In genomic region chr4:123669696-123670095, GRCm38 (mm10) we compare ENCODE assay signal across 21 mouse cellular contexts. TPM values are rescaled to one million over a fixed set of nuclear protein-coding genes. Genes with fewer than 3 reads are reported as not detected.
DNase-seq lines count a peak whose midpoint lies in the region; ATAC-seq and TF ChIP-seq lines count a peak whose summit lies in the region.
"Had no signal": no experiment of that assay in that cellular context is flagged by ENCODE, and none has a peak within 500 bp of the region (broad histone marks: within the 10 kb centered on the region; RNA-seq: fewer than 3 reads in every experiment).

No protein-coding gene starts in this region.

- TF ChIP-seq CTCF in hindbrain, postnatal 0 days (IDR thresholded peaks at IDR 0.05; ENCODE audit: low read depth): no peak
- TF ChIP-seq CTCF in ES-Bruce4 (IDR thresholded peaks at IDR 0.05; ENCODE audit: low read depth, low read length): no peak
- no peak for TF ChIP-seq CTCF in lung, adult 2 months (IDR thresholded peaks at IDR 0.05; ENCODE audit: insufficient read depth, low read length)

- H3K4me3 ChIP-seq in hindbrain, postnatal 0 days (ENCODE audit: low read length): no peak overlapping the region
- no peak overlapping the region for H3K4me3 ChIP-seq in hindbrain, embryonic 12.5 days
- no peak overlapping the region for H3K4me3 ChIP-seq in midbrain, embryonic 10.5 days
- no peak overlapping the region for H3K4me3 ChIP-seq in midbrain, embryonic 14.5 days (replicated peaks; ENCODE audit: low read depth, low read length)
- H3K4me3 ChIP-seq in ES-Bruce4 (ENCODE audit: low read depth, low read length) (no peak overlapping the region), ES-E14 (ENCODE audit: insufficient read depth in 1 of 2, low read depth in 1 of 2, low read length in 2 of 2, poor library complexity in 1 of 2, severe bottlenecking in 1 of 2) (no peak overlapping the region)
- H3K4me3 ChIP-seq in lung, adult 2 months (replicated peaks; ENCODE audit: extremely low read depth, low read depth, low read length): no peak overlapping the region
- H3K4me3 ChIP-seq: forebrain, embryonic 15.5 days; heart, adult 2 months; limb, embryonic 13.5 days; liver, embryonic 13.5 days; lung, embryonic 15.5 days; stomach, embryonic 15.5 days had no signal

- in situ Hi-C loops in ES-E14 (cut with MboI; ENCODE audit: low sequenced_read_pairs in 2 of 2, unreplicated experiment in 2 of 2): no loop called here

- DNase-seq in hindbrain, postnatal 0 days (ENCODE audit: low spot score): no peak
- no peak for DNase-seq in midbrain, embryonic 10.5 days (ENCODE audit: low spot score)
- DNase-seq in midbrain, embryonic 14.5 days: no peak
- DNase-seq in ES-E14 (ENCODE audit: low read depth, low spot score): no peak
- no peak for DNase-seq in lung, adult 2 months
- DNase-seq: adrenal gland, adult 2 months; cerebellum, adult 9-10 months; gastrocnemius, postnatal 36 days; heart, adult 2 months; kidney, adult 11 months; liver, embryonic 13.5 days; lung, postnatal 4 days; thymus, postnatal 25 days had no signal

- no peaks in the 10 kb centered on the region for H3K36me3 ChIP-seq in hindbrain, postnatal 0 days (ENCODE audit: insufficient read depth, low read length)
- H3K36me3 ChIP-seq in hindbrain, embryonic 12.5 days: 0 out of 2 replicates have a peak, but pooled peaks cover 14% of the 10 kb centered on the region
- H3K36me3 ChIP-seq in midbrain, embryonic 10.5 days: peaks cover 20% of the 10 kb centered on the region
- peaks cover 24% of the 10 kb centered on the region for H3K36me3 ChIP-seq in midbrain, embryonic 14.5 days (ENCODE audit: control insufficient read depth, insufficient read depth, low read length)
- no peaks in the 10 kb centered on the region for H3K36me3 ChIP-seq in ES-Bruce4 (ENCODE audit: control insufficient read depth, insufficient read depth, low read length, poor library complexity, severe bottlenecking)
- H3K36me3 ChIP-seq in ES-E14 (ENCODE audit: control insufficient read depth, insufficient read depth, low read length, poor library complexity, severe bottlenecking): no peaks in the 10 kb centered on the region
- H3K36me3 ChIP-seq: limb, embryonic 13.5 days; liver, embryonic 13.5 days; lung, embryonic 15.5 days; stomach, embryonic 15.5 days had no signal

- TF ChIP-seq EP300 in ES-Bruce4 (IDR thresholded peaks at IDR 0.05; ENCODE audit: insufficient read depth, low read depth, low read length): no peak

- ATAC-seq in hindbrain, postnatal 0 days: no peak
- no peak for ATAC-seq in hindbrain, embryonic 12.5 days (ENCODE audit: low FRiP score)
- no peak for ATAC-seq in midbrain, embryonic 14.5 days (ENCODE audit: low FRiP score, low TSS enrichment)
- no peak for ATAC-seq in erythroblast, adult 5-6 weeks (replicated peaks; ENCODE audit: low FRiP score, poor library complexity, severe bottlenecking)
- ATAC-seq: forebrain, embryonic 15.5 days had no signal

- peaks cover 18% of the 10 kb centered on the region; the same call in 1 of the 2 replicates for H3K4me1 ChIP-seq in hindbrain, postnatal 0 days (ENCODE audit: insufficient read depth, low read length)
- H3K4me1 ChIP-seq in hindbrain, embryonic 12.5 days: peaks cover 36% of the 10 kb centered on the region
- H3K4me1 ChIP-seq in midbrain, embryonic 10.5 days: peaks cover 59% of the 10 kb centered on the region
- H3K4me1 ChIP-seq in midbrain, embryonic 14.5 days (ENCODE audit: control insufficient read depth, insufficient read depth, low read length): peaks cover 33% of the 10 kb centered on the region
- peaks cover 2% of the 10 kb centered on the region for H3K4me1 ChIP-seq in ES-Bruce4 (ENCODE audit: control insufficient read depth, insufficient read depth, low read length)
- H3K4me1 ChIP-seq in ES-E14 (ENCODE audit: control insufficient read depth in 2 of 2, insufficient read depth in 2 of 2, low read length in 2 of 2, poor library complexity in 1 of 2): peaks cover 13 to 26% of the 10 kb centered on the region in 2 experiments
- peaks cover 4% of the 10 kb centered on the region; the same call in 1 of the 2 replicates for H3K4me1 ChIP-seq in lung, adult 2 months (ENCODE audit: control insufficient read depth, insufficient read depth, low read length)

- no peaks in the 10 kb centered on the region for H3K27me3 ChIP-seq in hindbrain, postnatal 0 days (ENCODE audit: insufficient read depth, low read length)
- no peaks in the 10 kb centered on the region for H3K27me3 ChIP-seq in hindbrain, embryonic 12.5 days
- H3K27me3 ChIP-seq in midbrain, embryonic 10.5 days (ENCODE audit: low read depth, poor library complexity, severe bottlenecking): no peaks in the 10 kb centered on the region
- H3K27me3 ChIP-seq in midbrain, embryonic 14.5 days (ENCODE audit: control insufficient read depth, insufficient read depth, low read length): no peaks in the 10 kb centered on the region
- H3K27me3 ChIP-seq in ES-Bruce4 (ENCODE audit: control insufficient read depth, insufficient read depth, low read length, poor library complexity, severe bottlenecking): no peaks in the 10 kb centered on the region
- H3K27me3 ChIP-seq: forebrain, embryonic 15.5 days; limb, embryonic 13.5 days; liver, embryonic 13.5 days; lung, embryonic 15.5 days; stomach, embryonic 15.5 days had no signal

- peak overlapping the region; percentile 9; the same call in 1 of the 2 replicates for H3K27ac ChIP-seq in hindbrain, postnatal 0 days
- no peak overlapping the region for H3K27ac ChIP-seq in hindbrain, embryonic 12.5 days
- H3K27ac ChIP-seq in midbrain, embryonic 10.5 days (replicated peaks): peak overlapping the region; percentile 25
- H3K27ac ChIP-seq in midbrain, embryonic 14.5 days (replicated peaks; ENCODE audit: low read depth, low read length): no peak overlapping the region
- H3K27ac ChIP-seq in ES-Bruce4 (ENCODE audit: insufficient read depth, low read length) (peak overlapping the region; percentile 55), ES-E14 (ENCODE audit: insufficient read depth, low read depth, low read length, poor library complexity, severe bottlenecking) (no peak overlapping the region; the same call in 1 of the 2 replicates)
- H3K27ac ChIP-seq: heart, adult 2 months; kidney, postnatal 0 days; limb, embryonic 13.5 days; liver, embryonic 13.5 days; lung, embryonic 15.5 days; stomach, embryonic 15.5 days had no signal

- no peaks in the 10 kb centered on the region for H3K9me3 ChIP-seq in hindbrain, postnatal 0 days (ENCODE audit: low read length)
- H3K9me3 ChIP-seq in hindbrain, embryonic 12.5 days (replicated peaks): no peaks in the 10 kb centered on the region
- no peaks in the 10 kb centered on the region for H3K9me3 ChIP-seq in midbrain, embryonic 10.5 days (replicated peaks)
- H3K9me3 ChIP-seq in midbrain, embryonic 14.5 days (ENCODE audit: control insufficient read depth, low read length): no peaks in the 10 kb centered on the region
- H3K9me3 ChIP-seq in ES-Bruce4 (replicated peaks; ENCODE audit: control insufficient read depth, insufficient read depth, low read length, poor library complexity, severe bottlenecking) (no peaks in the 10 kb centered on the region), ES-E14 (ENCODE audit: control insufficient read depth, insufficient read depth, low read depth, low read length) (no peaks in the 10 kb centered on the region)
- H3K9me3 ChIP-seq: forebrain, embryonic 15.5 days; limb, embryonic 13.5 days; liver, embryonic 13.5 days; lung, embryonic 15.5 days; stomach, embryonic 15.5 days had no signal

- H3K4me2 ChIP-seq in hindbrain, postnatal 0 days (ENCODE audit: low read depth, low read length): no peak overlapping the region
- H3K4me2 ChIP-seq in hindbrain, embryonic 12.5 days (replicated peaks): no peak overlapping the region
- H3K4me2 ChIP-seq in midbrain, embryonic 14.5 days (ENCODE audit: low read length): no peak overlapping the region
- H3K4me2 ChIP-seq: limb, embryonic 13.5 days; liver, embryonic 13.5 days; lung, embryonic 15.5 days; stomach, embryonic 15.5 days had no signal

- H3K9ac ChIP-seq in hindbrain, postnatal 0 days (replicated peaks; ENCODE audit: low read length): no peak overlapping the region
- no peak overlapping the region for H3K9ac ChIP-seq in hindbrain, embryonic 12.5 days
- H3K9ac ChIP-seq in midbrain, embryonic 14.5 days (replicated peaks; ENCODE audit: low read length): no peak overlapping the region
- peak overlapping the region; percentile 18 for H3K9ac ChIP-seq in ES-Bruce4 (ENCODE audit: low read depth, poor library complexity, severe bottlenecking)
- H3K9ac ChIP-seq in ES-E14 (ENCODE audit: insufficient read depth, low read depth, low read length, poor library complexity, severe bottlenecking): peak overlapping the region; percentile 35; the same call in 1 of the 2 replicates
- H3K9ac ChIP-seq: forebrain, embryonic 15.5 days; limb, embryonic 13.5 days; liver, embryonic 13.5 days; lung, embryonic 15.5 days; stomach, embryonic 15.5 days had no signal

- 67% methylated on average over 6 of the region's 6 CpGs for WGBS in hindbrain, postnatal 0 days
- 74% methylated on average over 6 of the region's 6 CpGs for WGBS in hindbrain, embryonic 12.5 days
- WGBS in midbrain, embryonic 10.5 days: 78% methylated on average over 6 of the region's 6 CpGs
- 66% methylated on average over 6 of the region's 6 CpGs for WGBS in midbrain, embryonic 14.5 days
- WGBS in lung, adult 2 months: 69% methylated on average over 6 of the region's 6 CpGs

- no peak for TF ChIP-seq POLR2A in ES-Bruce4 (IDR thresholded peaks at IDR 0.05; ENCODE audit: insufficient read depth, low read length)
- TF ChIP-seq POLR2A in lung, adult 2 months (IDR thresholded peaks at IDR 0.05; ENCODE audit: borderline replicate concordance, extremely low read depth, low read depth, low read length): no peak

RNA-seq across cellular contexts. Expression of gene Macf1, which starts 14.5 kb away (rescaled TPM):
- 243 and 269 TPM in 2 replicates for total RNA-seq in hindbrain, postnatal 0 days (2014; rRNA removed)
- 57.3 and 57.8 TPM in 2 replicates for polyA plus RNA-seq in hindbrain, postnatal 0 days (2015; fragmentation: Nextera tagmentation; extraction: Ambion mirVana)
- polyA plus RNA-seq in hindbrain, embryonic 12.5 days (2016; fragmentation: Nextera tagmentation; extraction: Ambion mirVana): 75.1 and 80.2 TPM in 2 replicates
- 39.2 and 46.2 TPM in 2 replicates for polyA plus RNA-seq in midbrain, embryonic 10.5 days (2016; fragmentation: Nextera tagmentation; extraction: Ambion mirVana)
- 140 and 143 TPM in 2 replicates for polyA plus RNA-seq in midbrain, embryonic 14.5 days (2014; fragmentation: Nextera tagmentation; extraction: Ambion mirVana)
- 251 and 257 TPM in 2 replicates for polyA plus RNA-seq in ES-Bruce4 (2011; ENCODE audit: insufficient read depth, insufficient read length, low read depth, missing spikeins)
- total RNA-seq in ES-E14 (2012; rRNA removed): 277 and 354 TPM in 2 replicates
- 216 and 249 TPM in 2 replicates for polyA plus RNA-seq in lung, adult 2 months (2012; rRNA removed)
- total RNA-seq in erythroblast, adult 5-6 weeks (2015; ENCODE audit: low replicate concordance): 48.5 and 52.5 TPM in 2 replicates
- total RNA-seq in erythroblast, adult 5-6 weeks (2017; ENCODE audit: low replicate concordance): 65.5 and 81.0 TPM in 2 replicates

RNA-seq across cellular contexts. Expression of gene Ndufs5, which starts 48.3 kb away (rescaled TPM):
- 107 and 129 TPM in 2 replicates for total RNA-seq in hindbrain, postnatal 0 days (2014; rRNA removed)
- polyA plus RNA-seq in hindbrain, postnatal 0 days (2015; fragmentation: Nextera tagmentation; extraction: Ambion mirVana): 651 and 656 TPM in 2 replicates
- 324 and 347 TPM in 2 replicates for polyA plus RNA-seq in hindbrain, embryonic 12.5 days (2016; fragmentation: Nextera tagmentation; extraction: Ambion mirVana)
- 328 and 330 TPM in 2 replicates for polyA plus RNA-seq in midbrain, embryonic 10.5 days (2016; fragmentation: Nextera tagmentation; extraction: Ambion mirVana)
- 428 and 578 TPM in 2 replicates for polyA plus RNA-seq in midbrain, embryonic 14.5 days (2014; fragmentation: Nextera tagmentation; extraction: Ambion mirVana)
- polyA plus RNA-seq in ES-Bruce4 (2011; ENCODE audit: insufficient read depth, insufficient read length, low read depth, missing spikeins): 130 and 166 TPM in 2 replicates
- total RNA-seq in ES-E14 (2012; rRNA removed): 72.8 and 92.9 TPM in 2 replicates
- 24.3 and 54.2 TPM in 2 replicates for polyA plus RNA-seq in lung, adult 2 months (2012; rRNA removed)
- total RNA-seq in erythroblast, adult 5-6 weeks (2015; ENCODE audit: low replicate concordance): 25.3 and 32.9 TPM in 2 replicates
- total RNA-seq in erythroblast, adult 5-6 weeks (2017; ENCODE audit: low replicate concordance): 27.9 and 29.0 TPM in 2 replicates

Comparison
In these comparisons a context has a peak if more than half of its experiments do, and no peak if none do; other contexts are left out.
1. H3K27ac ChIP-seq: peak in hindbrain, postnatal 0 days (single experiment), midbrain, embryonic 10.5 days (single experiment) and ES-Bruce4 (single experiment); none in hindbrain, embryonic 12.5 days (single experiment), midbrain, embryonic 14.5 days (single experiment) and ES-E14 (single experiment).
2. H3K9ac ChIP-seq: peak in ES-Bruce4 (single experiment) and ES-E14 (single experiment); none in hindbrain, postnatal 0 days (single experiment), hindbrain, embryonic 12.5 days (single experiment) and midbrain, embryonic 14.5 days (single experiment).